Mouse (Mus musculus): ENCODE measurements around the gene Spic.
A peak's percentile ranks its signal among the peaks of the same experiment; 100 is the strongest.
"Not testable (repeated sequence)": the region's sequence is repeated elsewhere in the genome, so short reads cannot be mapped to it uniquely, and the experiment has no call there.

The Spic gene

DNA sequence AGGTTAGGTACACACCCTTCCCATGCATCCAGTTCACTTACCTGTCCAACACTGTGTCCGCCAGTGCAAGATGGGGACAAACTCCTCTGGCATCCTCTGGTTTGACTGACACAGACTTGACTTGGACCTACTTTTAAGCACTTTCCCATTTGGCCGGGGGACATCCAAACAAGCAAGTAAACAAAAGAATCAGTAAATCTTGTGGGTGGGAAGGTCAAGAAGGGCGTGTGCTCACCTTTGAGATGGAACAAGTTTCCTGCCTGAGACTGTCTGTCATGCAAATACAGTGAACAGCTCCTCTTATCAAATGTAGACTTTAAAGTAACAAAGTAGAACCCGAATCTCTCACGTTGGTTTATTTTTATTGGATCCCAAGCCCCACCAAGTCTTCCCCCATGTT is at the start of gene Spic:
Gene Spic, minus strand, starts transcription at position 91 of the 400 bp plus-strand sequence.
- DNase-seq: no peak

DNA sequence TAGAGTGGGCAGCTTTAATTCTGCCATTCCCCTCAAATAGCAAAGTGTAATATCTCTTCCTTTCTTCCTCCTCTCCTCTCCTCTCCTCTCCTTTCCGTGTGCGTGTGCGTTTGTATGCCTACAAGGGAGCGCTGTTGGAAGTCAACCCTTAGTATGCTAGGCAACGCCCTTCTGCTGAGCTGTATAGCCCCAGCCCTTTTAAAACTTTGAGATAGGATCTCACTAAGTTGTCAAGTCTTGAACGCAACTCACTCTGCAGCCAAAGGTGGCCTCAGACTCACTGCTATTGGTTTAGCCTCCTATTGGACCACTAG is 47.5 kb upstream of the Spic start:
- no peak for DNase-seq

DNA sequence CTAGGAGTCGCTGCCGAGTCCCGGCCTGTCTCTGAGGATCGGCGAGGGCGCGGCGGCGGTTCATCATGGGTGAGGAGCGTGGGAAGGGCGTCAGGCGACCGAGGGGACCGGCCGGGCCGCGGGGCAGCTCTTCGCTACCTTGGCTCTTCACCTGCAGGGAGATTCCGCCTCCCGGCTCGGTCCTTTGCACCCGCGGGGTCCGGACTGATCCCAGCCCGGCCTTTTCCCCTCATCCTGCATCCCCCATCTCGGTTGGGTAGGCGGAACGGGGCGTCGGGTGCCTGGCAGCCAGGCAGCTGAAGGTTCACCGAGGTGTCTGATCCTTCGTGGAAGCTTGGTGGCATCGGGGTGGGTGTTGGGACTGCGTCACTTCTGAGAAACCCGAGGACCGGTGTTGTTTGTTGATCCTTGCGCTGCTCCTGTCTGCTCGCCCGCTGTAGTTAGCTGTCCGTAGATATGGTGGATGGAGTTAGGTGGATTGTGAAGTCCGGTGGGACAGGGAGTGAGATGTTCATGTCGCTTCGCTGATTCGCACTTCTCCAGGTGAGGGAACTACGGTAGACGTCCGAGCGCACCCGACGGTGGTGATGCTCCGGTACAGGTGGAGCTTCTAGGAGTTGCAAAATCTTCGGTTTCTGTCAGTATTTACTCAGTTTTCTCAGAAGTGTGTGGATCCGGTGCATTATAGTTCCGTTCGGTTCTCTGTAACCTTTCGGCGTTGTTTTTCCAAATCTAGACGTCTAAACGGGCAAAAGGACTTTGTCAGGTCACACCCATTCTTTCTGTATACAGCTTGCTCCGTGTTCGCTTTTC is 46.9 kb upstream of the Spic start:
- DNase-seq: peak; percentile 21

GRCm38 (mm10) chr10:88730571-88731495 is 46.0 kb upstream of the Spic start, which contains the start of gene Arl1:
Arl1 (plus strand) TSS chr10:88730858.
- peak; percentile 95 for DNase-seq

DNA sequence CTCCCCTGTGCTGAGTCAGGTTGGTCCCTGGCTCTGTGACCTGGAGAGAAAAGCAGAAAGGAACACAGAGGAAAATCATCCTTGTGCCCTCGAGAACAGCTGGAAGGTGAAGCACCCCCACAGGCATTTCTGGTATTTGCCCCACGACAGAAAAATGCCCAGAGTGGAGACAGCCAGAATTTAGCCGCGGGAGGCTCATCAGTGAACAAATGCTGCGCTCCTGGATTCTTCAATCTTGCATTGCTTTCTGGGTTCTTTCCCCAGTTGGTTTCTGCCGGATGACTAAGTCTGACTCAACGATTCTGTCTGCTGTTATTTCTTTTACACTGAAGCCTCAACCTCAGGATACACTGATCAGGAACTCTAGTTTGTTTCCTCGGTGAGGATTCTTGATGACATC is 43.4 kb upstream of the Spic start:
- no peak for DNase-seq

- peak; percentile 81 for DNase-seq
Observed at GRCm38 (mm10) chr10:88727128-88727527, 42.3 kb upstream of the Spic start.

GRCm38 (mm10) chr10:88725343-88725742 is 40.5 kb upstream of the Spic start:
- peak; percentile 74 for DNase-seq

DNA sequence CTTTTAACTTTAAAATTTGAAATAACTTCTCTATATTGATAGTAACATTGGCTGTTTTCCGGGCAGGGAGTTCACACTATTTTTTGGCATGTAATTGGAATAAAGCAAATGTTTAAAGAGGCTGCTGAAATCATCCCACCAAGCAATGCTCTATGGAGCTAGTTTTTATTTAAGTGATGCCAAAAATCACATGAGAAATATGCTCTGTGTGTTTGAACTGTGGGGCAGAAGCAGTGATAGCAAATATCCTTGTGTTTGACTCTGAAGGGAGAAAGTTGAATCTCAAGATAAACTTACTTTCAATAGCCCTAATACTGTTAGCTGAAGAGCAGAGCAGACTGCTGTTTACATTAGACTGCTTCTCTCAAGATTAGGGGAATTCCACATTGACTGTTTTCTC is 34.8 kb upstream of the Spic start:
- no peak for DNase-seq

GRCm38 (mm10) chr10:88717756-88718025 is 32.9 kb upstream of the Spic start:
- no peak for DNase-seq

- DNase-seq: no peak
Observed at GRCm38 (mm10) chr10:88716986-88717755, 32.4 kb upstream of the Spic start.

- DNase-seq: no peak
Observed at GRCm38 (mm10) chr10:88715621-88716020, 30.8 kb upstream of the Spic start.

GRCm38 (mm10) chr10:88714744-88715143 is 29.9 kb upstream of the Spic start:
- no peak for DNase-seq

DNA sequence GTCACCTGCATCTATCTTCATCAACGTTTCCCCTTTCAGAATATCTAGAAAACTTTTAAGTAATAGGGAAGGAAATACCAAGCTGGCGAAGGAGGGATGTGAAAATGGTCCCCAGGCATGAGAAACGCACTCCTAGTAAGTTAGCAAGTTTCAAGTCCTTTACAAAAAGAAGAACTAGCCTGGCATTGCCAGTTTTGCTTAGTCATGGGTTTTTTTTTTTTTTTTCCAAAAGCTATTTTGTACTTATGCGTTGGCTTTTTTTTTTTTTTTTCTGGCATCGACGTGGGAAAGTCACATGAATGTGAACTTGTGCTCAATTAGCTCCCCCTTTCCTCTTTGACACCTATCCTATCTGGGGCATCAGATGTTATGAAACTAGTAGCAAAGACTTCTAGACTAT is 27.5 kb upstream of the Spic start:
- no peak for DNase-seq

DNA sequence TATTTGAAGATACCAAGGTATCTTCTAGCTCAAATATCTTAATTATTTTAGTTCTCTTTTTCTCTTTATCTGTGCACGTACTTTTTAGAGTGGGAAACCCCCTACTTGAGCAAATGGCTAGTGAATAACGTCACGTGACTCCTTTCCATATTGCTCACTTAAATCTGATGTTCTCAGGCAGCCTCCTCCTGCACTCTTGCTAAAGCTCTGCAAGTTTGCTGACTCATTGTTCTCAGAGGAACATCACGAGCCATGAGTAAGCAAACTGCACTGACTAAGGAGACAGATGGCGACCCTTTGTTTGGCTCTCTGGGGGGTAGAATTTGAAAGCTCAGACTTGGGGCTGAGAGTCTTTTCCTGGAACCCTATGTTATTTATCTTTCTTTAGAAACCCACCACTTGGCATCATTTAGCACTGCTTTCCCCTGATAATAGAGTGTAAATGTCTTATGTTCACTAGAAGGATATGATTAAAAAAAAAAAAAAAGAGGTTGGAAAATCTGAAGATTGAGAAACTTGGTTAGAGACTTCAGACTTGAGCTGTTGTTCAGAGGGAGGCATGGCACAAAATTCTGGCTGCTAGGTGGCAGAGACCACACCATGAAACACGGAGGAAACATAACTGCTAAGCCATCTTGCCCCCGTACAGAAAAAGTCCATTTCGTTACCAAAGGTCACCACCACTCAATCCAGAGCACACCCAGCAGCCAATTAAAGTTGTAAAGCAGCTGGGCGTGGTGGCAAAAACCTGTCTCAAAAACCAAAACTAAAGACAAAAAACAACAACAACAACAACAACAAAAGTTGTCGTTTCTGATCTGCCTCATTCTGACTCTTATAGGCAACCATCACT is 24.1 kb upstream of the Spic start:
- no peak for DNase-seq

DNA sequence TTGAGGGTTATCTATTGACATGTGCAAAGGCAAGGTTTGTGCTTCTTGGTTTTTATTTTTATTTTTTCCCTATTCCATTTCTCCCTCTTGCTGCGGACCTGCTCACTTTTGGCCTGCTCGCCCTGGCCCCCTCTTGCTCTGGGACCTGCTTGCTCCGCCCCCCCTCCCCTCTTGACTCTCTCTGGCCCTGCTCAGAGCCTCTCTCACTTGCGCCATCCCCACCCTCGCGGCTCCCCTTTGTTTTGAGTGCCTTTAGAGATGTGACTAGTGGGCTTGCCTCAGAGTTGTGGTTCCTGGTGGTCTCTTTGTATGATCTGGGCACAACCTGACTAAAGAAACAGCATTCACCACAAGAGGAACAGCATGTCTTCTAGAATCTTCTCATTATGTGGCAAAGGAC is 16.1 kb upstream of the Spic start:
- DNase-seq: no peak

GRCm38 (mm10) chr10:88682904-88683563 is 1.8 kb downstream of the Spic start:
- DNase-seq: no peak

- DNase-seq: no peak
Observed at GRCm38 (mm10) chr10:88672825-88673224, 12.0 kb downstream of the Spic start.

- DNase-seq: no peak
Observed at GRCm38 (mm10) chr10:88672123-88672522, 12.7 kb downstream of the Spic start.

- DNase-seq: no peak
Observed at GRCm38 (mm10) chr10:88669719-88670118, 15.1 kb downstream of the Spic start.

- DNase-seq: not testable (repeated sequence)
Observed at GRCm38 (mm10) chr10:88663856-88664255, 21.0 kb downstream of the Spic start.

- DNase-seq: no peak
Observed at GRCm38 (mm10) chr10:88658918-88659317, 25.9 kb downstream of the Spic start.

- DNase-seq: no peak
Observed at GRCm38 (mm10) chr10:88645448-88645847, 39.4 kb downstream of the Spic start.
